Mouse (Mus musculus) T-helper 2 cell (primary cell): ENCODE results near the gene Fam160a1.

ENCODE experiments used
- in situ Hi-C: fragments of 300-600 bp; cut with MboI, MseI; formaldehyde crosslinking; loops from one replicate; pipeline ENCODE4 v1.15.1; 2025; ENCODE audit warnings: high pct_unique_total_duplicates

Gene Fam160a1

DNA sequence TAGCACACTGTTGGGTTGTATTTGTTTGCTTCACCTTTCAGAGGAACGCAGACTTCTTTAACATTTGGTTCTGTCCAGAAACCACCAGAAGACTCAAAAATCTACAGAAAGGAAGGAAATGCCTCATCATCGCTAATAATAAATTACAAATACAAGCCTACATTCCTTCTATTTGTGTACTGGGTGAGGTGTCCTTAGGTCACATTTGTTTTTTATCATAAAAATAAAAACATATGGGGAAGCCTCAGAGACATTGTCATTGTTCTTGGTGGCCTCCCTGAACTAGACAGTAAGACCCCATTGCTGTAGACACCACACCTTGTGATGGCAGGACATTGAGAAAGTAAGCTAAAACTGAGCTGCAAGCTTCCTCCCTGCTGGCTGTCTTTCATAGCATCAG lies at the start of gene Fam160a1:
TSS of gene Fam160a1 (minus strand) at position 101 of the 400 bp plus-strand sequence.
- in situ Hi-C loops: no loop called here

DNA sequence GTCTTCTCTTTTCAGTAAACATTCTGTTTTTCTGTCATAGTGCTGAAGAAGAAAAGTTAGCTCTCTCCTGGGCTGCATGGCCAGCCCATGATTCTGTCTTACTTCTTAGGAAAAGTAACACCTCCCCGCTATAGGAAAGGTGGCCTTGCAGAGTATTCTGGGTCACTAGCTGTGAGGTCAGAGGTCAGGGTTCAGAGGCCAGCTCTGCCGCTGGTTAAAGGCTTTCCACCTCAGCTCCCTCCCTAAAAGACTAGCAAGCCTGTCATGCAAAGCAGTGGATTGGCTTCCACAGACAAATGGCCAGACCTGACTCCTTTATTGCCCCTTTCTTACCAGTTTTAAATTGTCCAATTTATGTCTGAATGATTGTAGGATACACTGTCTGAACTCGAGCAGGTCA lies 46.9 kb upstream of the Fam160a1 start:
- in situ Hi-C loops: no loop called here

DNA sequence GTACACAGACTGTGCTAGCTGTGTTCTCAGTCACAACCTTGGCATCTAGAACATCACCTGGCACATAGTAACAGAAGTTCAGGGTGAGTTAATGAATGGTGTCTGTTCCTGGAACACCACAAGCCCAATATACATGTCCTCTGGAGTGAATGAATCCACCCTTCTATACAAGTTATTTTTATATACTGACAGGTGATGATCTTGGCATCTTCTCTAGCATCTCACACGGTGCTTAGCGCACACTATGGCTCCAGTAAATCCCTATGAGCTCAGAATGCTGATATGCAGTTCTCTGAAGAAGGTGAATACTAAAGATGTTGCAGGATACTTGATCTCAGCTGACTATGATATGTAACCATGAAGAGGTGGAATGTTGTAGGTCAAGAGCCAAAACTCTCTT lies 45.8 kb upstream of the Fam160a1 start:
- in situ Hi-C loops: no loop called here

DNA sequence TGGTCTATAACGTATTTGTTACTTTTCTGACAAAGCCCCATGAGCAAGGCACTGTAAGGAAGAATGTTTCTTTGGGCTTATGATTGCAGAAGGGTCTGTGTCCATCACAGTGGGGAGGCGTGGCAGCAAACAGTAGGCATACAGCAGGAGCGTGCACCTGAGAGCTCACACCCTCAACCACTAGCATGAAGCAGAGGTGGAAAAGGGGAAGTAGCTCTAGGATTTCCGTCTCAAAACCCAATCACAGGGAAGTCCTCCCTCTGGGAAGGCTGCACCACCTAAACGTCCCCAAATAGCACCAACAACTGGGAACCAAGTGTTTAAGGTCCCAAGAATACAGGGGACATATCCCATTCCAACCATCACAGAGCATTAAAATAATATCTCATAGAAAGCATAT lies 43.9 kb upstream of the Fam160a1 start:
- in situ Hi-C loops: no loop called here

DNA sequence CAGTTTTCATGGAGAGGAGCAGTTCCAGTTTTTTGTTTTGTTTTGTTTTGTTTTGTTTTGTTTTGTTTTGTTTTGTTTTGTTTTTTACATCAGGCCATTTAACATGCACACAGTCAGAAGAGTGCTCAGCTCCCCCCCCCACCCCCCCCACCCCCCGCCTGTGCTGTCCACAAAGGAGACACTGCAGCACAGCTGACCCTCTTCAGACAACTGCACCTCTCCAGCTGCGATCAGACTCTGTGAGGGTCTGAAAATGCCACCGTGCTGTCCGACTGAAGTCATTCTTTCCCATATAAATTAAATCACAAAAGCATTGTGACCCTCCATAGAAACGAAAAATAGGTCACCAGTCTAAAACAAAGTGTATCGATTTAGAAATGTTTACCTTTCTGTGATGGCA lies 42.2 kb upstream of the Fam160a1 start:
- in situ Hi-C loops: no loop called here

DNA sequence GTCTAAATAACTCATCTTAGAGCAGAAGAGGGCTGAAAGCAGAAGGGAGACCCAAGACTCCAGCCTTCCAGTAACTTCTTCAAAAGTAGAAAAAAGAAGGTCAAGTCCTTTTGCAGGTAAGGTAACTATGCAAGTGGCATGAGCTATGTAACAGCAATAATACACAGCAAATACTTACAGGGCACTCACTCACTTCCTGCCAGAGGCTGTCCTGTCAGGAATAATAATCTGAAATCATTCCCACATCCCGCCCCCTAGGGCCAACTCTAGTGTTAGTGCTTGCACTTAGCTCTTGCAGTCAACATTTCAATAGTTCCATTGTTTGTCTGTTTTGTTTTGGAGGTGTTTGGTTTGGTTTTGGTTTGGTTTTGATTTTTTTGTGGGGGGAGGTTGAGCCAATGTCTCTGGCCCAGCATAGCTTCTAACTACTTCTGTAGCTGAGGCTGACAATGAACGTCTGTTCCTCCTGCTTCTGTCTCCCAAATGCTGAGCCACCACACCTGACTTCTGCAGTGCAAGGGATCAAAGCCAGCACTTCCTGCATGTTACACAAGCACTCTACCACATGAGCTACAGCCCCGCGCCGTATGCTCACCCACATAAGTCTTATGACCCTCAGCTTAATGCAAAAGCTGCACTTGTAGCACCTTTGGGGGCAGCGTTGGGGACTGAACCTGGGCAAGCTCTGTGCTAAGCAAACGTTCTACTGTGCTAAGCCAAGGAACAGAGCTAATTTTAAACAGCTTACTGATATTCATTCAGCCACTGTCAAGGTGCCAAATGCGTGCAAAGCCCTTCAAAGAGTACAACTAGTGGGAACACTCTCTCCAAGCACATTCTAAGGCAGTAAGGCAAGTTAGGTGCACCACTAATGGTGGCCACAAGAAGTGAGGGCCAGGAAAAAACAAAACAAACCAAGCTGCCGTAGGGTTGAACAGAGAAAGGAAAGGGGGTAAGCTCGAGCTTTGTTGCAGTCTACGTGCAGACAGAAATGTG lies 41.3 kb upstream of the Fam160a1 start:
- in situ Hi-C loops: no loop called here

DNA sequence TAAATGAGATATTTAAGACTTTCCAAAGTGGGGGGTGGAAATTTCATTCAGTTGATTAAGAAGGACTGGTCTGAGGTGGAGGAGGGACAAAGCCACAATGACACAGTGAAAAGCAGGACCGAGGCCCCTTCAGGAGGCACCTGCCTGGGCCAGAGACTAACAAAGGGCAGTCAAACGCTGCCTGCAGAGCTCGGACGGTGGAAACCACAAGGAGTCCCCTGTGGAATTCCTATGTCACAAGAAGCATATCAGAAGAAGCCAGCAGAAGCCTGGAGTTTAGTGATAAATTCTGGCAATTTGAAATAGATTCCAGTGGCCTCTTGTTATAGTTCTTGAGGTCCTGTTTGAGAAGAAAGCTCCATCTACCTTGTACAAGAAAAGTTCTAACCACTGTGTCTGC lies 40.0 kb upstream of the Fam160a1 start:
- in situ Hi-C loops: no loop called here

DNA sequence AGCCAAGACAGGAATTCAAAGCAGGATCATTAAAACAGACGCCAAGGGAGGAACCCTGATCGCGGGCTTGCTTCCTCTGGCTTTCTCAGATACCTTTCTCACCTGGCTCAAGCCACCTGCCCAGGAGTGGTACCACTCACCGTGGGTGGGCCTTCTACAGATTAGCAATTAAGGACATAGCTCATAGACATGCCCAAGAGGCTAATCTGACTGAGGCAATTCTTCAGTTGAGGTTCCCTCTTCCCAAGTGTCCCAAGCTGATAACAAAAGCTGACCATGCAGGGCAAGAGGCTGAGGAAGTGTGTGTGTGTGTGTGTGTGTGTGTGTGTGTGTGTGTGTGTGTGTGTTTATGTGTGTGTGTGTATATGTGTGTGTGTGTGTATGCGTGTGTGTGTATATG lies 38.9 kb upstream of the Fam160a1 start:
- in situ Hi-C loops: no loop called here

DNA sequence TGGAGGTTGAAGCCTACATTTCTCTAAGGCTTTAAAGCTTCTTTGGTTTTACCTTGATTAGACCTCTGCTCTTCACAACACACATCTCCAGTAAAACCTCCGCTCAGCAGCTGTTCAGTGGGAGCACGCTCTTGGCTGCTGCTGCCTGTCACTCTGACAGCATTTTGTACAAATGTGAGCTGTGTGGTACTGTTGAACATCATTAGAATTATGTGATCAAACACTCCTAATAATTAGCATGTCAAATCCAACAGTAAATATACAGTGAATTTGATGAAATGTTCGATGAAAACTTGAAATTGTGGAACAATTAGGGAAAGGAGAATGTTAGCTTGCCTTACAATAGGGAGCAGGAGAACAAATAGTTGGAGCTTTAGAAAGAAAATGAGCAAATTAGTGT lies 38.0 kb upstream of the Fam160a1 start:
- in situ Hi-C loops: no loop called here

DNA sequence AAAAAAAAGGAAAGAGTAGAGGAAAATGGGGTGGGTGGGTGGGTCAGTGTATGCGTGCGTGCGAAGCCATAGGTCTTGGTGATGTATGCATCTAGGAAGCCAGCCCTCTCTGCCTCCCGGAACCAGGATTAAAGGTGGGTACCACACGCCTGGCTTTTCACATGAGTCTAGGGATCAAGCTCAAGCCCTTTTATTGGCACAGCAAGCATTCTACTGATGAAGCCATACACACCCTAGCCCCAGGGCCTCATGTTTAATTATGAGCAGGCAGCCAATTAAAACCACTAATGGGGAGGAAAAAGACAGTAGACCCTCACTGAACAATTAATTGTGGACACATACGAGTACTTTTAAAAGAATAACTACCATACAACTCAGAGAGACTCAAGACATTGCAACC lies 37.1 kb upstream of the Fam160a1 start:
- in situ Hi-C loops: no loop called here

DNA sequence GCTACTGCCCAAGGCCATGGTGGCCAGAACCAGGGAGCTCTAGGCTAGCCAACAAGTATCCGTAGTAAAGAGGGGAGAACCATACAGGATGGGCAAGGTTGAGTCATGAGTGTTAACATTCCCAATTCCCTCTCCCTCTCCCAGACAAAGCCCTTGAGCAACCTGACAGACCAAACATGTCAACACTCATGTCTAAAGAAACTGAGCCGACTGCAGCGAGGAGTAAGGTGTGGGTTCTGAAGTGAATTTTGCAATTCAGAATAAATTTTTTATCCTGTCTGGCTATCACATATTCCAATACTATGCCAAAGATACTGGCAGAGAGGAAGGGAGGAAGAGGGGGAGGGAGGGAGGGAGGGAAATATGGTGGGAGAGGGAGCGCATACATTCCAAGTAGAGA lies 36.6 kb upstream of the Fam160a1 start:
- in situ Hi-C loops: no loop called here

DNA sequence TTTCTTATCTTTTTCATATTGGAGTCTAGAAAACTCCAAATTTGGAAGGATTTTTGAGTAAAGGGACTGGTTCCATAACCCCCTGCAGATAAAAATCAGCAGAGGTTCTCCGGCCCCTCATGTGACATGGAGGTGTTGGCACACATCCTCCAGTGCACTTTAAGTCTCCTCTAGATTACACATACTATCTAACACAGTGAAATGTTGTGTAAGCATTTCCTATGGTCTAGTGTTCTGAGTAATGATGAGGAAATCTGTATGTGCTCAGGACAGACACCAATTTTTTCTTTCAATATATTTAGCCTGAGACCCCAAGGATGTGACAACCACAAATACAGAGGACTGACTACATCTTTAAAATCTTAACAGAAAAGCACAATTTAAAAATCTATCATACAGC lies 33.0 kb upstream of the Fam160a1 start:
- in situ Hi-C loops: no loop called here

DNA sequence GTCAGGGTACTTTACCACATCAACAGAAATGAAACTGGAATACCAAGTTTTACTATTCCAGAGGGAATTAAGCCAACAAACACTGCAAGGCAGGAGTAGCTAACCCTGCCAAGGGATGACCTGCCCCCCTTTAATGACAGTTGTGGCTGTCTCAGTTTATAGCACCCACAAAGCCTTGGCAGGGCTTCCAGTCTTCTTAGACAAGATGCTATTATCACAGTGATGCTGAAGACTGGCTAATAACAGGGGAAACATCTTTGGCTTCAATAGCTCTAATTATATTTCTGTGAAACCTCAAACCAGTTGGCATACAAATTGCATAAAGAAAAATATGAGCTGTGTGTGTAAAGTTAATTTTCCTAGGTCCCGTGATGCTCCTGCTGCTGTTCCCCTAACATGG lies 29.2 kb upstream of the Fam160a1 start:
- in situ Hi-C loops: no loop called here

DNA sequence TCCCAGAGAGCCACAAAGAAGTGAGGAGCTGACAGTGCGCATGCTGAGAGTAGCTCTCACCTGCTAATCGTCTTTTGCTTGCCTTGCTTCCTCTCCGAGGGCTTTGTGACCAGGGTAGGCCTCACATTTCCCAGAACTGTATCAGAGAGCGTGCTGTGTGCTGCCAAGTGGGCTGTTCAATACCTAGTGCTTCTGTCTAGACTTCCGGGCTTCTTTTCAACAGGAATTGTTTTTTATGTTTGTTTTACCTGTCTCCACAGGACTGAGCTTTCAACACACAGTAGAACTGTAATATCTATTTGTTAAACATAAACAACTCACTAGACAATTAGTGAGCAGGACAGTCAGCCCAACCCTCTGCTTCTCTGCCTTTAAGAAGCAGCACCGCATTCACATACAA lies 28.2 kb upstream of the Fam160a1 start:
- in situ Hi-C loops: no loop called here

DNA sequence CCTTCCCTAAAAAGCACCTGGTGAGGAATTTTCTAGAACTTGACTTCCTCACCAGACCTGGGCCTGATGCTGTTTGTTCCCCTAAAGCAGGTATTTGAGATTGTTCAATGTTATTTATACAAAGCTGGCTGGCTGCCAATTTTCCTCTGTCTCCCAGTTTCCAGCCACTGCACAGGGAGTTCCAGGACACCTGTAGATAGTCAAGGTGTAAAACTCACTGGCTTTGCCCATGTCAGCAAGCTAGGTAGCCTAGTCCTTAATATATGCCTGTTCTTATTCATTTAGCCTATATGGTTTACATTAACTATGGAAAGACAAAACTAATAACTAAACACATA lies 25.8 kb upstream of the Fam160a1 start:
- in situ Hi-C loops: no loop called here

DNA sequence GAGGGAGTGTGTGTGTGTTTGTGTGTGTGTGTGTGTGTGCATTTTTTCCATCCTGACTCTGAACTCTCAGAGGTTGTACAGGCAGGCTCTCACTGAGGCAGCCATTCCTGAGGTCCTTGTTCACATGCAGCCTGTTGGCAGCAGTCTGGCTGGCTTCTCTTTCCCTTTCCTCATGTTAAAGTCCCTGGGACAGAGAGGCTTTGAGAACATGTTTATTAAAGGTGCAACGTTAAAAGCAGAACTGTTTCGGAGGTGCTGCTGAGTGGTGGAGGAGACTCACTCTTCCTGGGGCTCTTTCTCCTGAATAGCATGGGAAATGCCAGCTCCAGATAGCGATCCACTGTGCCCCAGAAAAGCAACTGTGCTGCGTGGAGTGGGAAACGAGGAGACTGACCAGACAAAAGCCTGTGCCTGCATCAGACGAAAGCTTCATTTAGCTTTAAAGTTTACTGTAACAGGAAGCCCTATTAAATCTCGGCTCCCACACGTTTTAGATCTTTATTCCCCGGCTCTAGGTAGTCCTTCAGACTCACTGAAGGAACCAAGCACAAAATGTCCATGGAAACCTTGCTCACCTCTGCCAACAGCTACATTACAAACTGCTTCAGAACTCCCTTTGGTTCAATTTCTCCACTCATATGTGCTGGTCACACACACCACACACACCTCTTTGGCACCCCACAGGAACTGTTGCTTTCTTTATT lies 25.2 kb upstream of the Fam160a1 start:
- in situ Hi-C loops: no loop called here

DNA sequence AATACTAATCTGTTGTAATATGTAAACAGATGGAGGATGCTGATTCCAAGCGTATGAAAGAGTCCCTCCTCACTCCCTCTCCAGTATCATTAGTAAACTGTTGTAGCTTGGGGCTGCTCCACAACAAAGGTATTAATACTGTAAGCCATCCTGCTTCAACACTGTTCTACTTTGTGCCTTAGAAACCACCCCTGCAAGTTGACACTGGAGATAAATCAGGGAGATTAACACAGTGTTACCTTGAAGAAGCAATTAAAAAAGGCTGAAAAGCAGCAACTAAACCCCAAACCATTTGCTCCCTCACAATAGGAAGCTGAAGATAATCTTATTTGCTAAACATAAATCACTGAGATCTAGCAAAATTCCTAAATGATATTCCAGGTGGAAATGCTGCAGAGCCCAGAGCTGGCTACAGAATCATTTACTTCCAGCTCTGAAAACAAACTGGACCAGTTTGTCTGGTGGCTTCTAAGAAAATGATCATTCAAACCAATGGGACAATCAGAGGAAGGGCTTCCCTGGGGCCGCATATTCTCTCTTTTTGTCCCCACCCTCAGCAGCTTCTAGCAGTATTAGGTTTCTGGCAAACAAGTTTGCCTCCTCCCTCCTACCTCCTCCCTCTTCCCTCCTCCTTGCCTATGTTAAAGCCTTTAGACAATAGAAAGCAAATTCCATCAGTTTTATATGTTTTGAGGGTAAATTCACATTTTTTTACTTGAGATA lies 24.5 kb upstream of the Fam160a1 start:
- in situ Hi-C loops: no loop called here

DNA sequence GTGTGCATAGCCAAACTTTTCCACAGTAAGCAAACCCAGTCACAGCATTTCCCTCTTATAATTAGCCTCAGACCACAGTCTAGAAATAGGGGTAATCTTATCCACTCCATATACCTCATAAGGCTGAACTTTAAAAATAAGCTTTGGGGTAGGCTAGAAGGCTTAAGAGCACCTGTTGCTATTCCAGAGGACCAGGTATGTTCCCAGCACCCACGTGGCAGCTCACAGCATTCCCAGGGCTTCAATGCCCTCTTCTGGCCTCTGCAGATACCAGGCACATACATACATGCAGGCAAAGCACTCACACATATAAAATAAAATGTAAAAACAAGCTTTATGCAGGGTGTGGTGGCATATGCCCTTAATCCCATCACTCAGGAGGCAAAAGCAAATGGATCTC lies 16.5 kb upstream of the Fam160a1 start:
- in situ Hi-C loops: no loop called here

DNA sequence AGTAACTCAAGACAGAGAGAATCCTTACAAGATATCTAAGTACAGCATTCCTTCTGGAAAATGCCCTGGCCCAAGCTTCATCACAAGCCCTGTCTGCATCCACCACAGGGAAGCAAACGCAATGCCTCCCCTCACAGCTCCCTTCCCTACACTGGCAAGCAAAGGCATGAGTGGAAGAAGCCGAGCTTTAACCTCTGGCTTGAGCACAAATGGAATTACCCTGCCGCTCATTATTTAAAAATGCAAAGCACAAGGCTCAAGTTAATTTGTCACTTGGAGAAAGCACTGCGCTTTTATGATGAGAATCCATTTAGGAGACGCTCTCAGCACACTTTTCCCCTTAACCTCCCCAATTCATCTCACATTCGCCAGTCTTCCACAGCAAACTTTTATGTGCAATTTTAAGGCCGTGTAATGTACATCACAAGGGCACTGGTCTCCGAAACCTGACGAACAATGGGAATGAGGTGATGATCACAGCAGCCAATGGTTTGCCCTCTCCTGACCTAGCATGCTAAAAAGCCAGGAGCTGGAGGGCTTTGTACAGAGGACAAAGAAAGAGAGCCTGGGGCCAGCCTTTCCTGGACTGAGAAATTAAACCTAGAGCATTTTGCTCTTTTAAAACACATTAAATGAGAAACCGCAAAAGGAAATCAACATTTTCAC lies 15.5 kb upstream of the Fam160a1 start:
- in situ Hi-C loops: no loop called here

DNA sequence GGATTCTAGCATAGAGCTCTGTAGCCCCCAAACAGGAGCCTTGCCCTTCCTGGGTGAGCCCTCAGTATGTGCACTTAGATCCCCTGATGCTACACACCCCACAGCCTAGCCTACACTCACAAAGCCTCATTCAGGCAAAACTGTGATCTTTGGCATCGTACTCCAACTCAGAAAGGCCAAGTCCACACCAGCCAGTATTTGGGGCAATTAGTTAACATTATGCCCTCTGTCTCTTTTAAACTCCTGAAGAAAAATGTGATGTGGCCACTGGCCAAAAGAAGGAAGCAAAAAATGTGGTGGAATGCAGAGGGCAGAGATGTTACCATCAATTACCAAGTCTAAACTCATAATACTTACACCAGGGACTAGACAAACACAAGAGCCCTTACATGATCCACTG lies 14.7 kb upstream of the Fam160a1 start:
- in situ Hi-C loops: no loop called here

DNA sequence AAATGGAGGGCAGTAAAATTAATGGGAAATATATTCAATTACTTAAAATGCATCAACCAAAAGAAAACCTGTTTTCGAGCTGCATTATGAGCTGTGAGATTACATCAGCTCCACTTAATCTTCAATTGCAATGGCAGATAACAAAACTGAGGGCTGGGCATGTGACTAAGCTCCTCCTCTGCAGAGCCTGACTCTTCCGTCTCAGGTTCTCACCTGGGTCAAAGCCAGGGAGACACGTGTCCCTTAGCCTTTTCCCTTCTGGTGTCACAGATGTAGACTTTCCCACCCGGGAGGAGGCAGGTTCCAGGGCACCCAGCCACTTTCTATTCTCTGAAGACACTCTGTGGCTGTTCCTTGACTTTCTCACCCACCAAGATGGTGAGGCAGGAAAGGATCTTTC lies 12.0 kb upstream of the Fam160a1 start:
- in situ Hi-C loops: no loop called here

DNA sequence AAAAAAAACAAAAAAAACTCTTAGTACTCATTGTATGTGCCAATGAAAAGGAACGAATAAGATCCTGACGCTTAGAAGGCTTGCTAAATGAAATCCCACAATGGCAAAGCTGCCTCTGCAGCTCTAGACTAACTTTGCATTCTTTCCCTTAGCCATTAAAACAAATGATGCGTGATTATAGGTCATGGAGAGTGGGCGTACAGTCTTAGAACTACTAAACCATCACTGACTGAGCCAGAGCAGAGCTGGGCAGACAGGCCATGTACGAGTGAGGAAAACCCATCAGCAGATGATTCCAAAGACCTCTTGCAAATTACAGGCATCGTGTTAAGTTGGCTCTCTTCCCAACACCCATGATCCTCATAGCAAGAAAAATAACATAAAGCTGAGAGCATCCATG lies 10.7 kb upstream of the Fam160a1 start:
- in situ Hi-C loops: no loop called here
